ENCODE assay signal across 28 mouse cellular contexts in the genomic region with DNA sequence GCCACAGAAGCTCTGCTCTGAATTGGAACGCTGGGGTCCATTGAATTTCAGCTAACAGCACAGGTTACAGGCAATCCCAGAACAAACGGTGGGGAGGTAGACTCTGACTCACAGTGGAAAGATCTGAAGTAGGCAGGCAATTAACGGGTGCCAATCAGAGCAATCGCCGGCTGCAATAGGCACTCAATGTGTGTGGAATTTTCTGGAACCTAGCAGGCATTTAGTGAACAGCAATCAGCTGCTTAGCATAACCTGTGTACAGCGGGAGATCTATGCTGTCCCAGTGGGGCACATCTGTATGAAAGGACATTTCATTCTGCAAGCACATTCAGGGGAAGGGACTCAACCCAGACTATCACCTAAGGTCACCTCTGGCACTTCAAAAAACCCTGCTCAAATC.
"Had no signal": no experiment of that assay in that cellular context is flagged by ENCODE, and none has a peak within 500 bp of the region (broad histone marks: within the 10 kb centered on the region; RNA-seq: fewer than 3 reads in every experiment).

No protein-coding gene starts in this region.

- H3K4me2 ChIP-seq: heart, embryonic 12.5 days; hindbrain, embryonic 13.5 days; hindbrain, embryonic 15.5 days; kidney, embryonic 15.5 days; limb, embryonic 12.5 days; liver, embryonic 11.5 days; liver, embryonic 13.5 days; liver, embryonic 15.5 days had no signal

- H3K27ac ChIP-seq: heart, adult 2 months; heart, embryonic 10.5 days; hindbrain, embryonic 10.5 days; hindbrain, embryonic 13.5 days; hindbrain, embryonic 15.5 days; hindbrain, postnatal 0 days; kidney, embryonic 15.5 days; kidney, postnatal 0 days; limb, embryonic 10.5 days; limb, embryonic 12.5 days; liver, embryonic 13.5 days; liver, embryonic 15.5 days had no signal

- ATAC-seq: hindbrain, postnatal 0 days; intestine, embryonic 16.5 days had no signal

- H3K4me1 ChIP-seq: heart, embryonic 10.5 days; heart, embryonic 12.5 days; hindbrain, embryonic 10.5 days; hindbrain, embryonic 13.5 days; hindbrain, embryonic 15.5 days; kidney, embryonic 15.5 days; limb, embryonic 10.5 days; limb, embryonic 12.5 days; liver, embryonic 15.5 days had no signal

- H3K9ac ChIP-seq: heart, embryonic 12.5 days; hindbrain, embryonic 13.5 days; hindbrain, embryonic 15.5 days; kidney, embryonic 15.5 days; limb, embryonic 12.5 days; liver, embryonic 13.5 days; liver, embryonic 15.5 days had no signal

- H3K9me3 ChIP-seq: heart, embryonic 10.5 days; heart, embryonic 12.5 days; hindbrain, embryonic 10.5 days; hindbrain, embryonic 13.5 days; hindbrain, embryonic 15.5 days; kidney, embryonic 15.5 days; limb, embryonic 10.5 days; limb, embryonic 12.5 days; liver, embryonic 13.5 days; liver, embryonic 15.5 days had no signal

- H3K36me3 ChIP-seq: heart, embryonic 10.5 days; heart, embryonic 12.5 days; hindbrain, embryonic 10.5 days; hindbrain, embryonic 13.5 days; hindbrain, embryonic 15.5 days; kidney, embryonic 15.5 days; limb, embryonic 10.5 days; limb, embryonic 12.5 days; liver, embryonic 13.5 days; liver, embryonic 15.5 days had no signal

- H3K4me3 ChIP-seq: heart, adult 2 months; heart, embryonic 10.5 days; heart, embryonic 12.5 days; hindbrain, embryonic 10.5 days; hindbrain, embryonic 13.5 days; hindbrain, embryonic 15.5 days; kidney, embryonic 15.5 days; limb, embryonic 10.5 days; limb, embryonic 12.5 days; liver, embryonic 13.5 days; liver, embryonic 15.5 days had no signal

- DNase-seq: gastrocnemius, postnatal 14 days; gastrocnemius, postnatal 36 days; heart, adult 11 months; heart, adult 2 months; heart, postnatal 10 days; heart, postnatal 4 days; kidney, adult 11 months; kidney, adult 2 months; kidney, adult 9 months; kidney, postnatal 14 days; kidney, postnatal 36 days; layer of hippocampus, adult 9-11 months; layer of hippocampus, postnatal 36 days; liver; liver, embryonic 13.5 days had no signal

- H3K27me3 ChIP-seq: heart, embryonic 12.5 days; hindbrain, embryonic 13.5 days; hindbrain, embryonic 15.5 days; kidney, embryonic 15.5 days; limb, embryonic 12.5 days; liver, embryonic 13.5 days; liver, embryonic 15.5 days had no signal
